Mouse (Mus musculus): ENCODE measurements around the gene Erlin1.

GRCm38 (mm10) chr19:44030024-44030423 is 39.6 kb downstream of the Erlin1 start:
- no peak for TF ChIP-seq CTCF (IDR thresholded peaks at IDR 0.05)
- no peak for TF ChIP-seq POLR2A (IDR thresholded peaks at IDR 0.05; ENCODE audit: insufficient read depth, low read depth, low read length)

Measured in heart, adult 2 months (tissue).